Mouse (Mus musculus) bone marrow, adult 2 months (tissue): Measurements from ENCODE around the gene Gstm5. TPM values are rescaled to one million over a fixed set of nuclear protein-coding genes. Genes with fewer than 3 reads are reported as not detected.

Experiments used
- H3K27ac ChIP-seq: fragments of 200-500 bp; 2 replicates; pipeline ENCODE4 v1.5.1; 2012; ENCODE audit warnings: low read depth, mild to moderate bottlenecking, control low read depth, inconsistent platforms, low read length; ENCODE audit not compliant: control insufficient read depth, poor library complexity, insufficient read depth
- H3K4me1 ChIP-seq: fragments of 200-500 bp; 2 replicates; pipeline ENCODE4 v1.6.1; 2011; ENCODE audit warnings: low read length; ENCODE audit not compliant: control insufficient read depth, insufficient read depth
- H3K4me3 ChIP-seq: fragments of 200-500 bp; replicated peaks from 2 replicates; pipeline ENCODE3; 2011; ENCODE audit warnings: mild to moderate bottlenecking, low read depth, low read length, control low read depth; ENCODE audit not compliant: control insufficient read depth
- CTCF ChIP-seq: fragments of 200-500 bp; IDR thresholded peaks from 2 replicates; pipeline ENCODE4 v1.5.1; 2011; ENCODE audit warnings: low read length, control low read depth; ENCODE audit not compliant: control insufficient read depth, insufficient read depth
- POLR2A ChIP-seq: fragments of 200-500 bp; IDR thresholded peaks from 2 replicates; pipeline ENCODE4 v1.6.1; 2011; ENCODE audit warnings: low read depth, mild to moderate bottlenecking, control low read depth, low read length, borderline replicate concordance; ENCODE audit not compliant: control insufficient read depth
- WGBS: fragments of 180-500 bp; shearing (Covaris S2); methylation state at CpG from one replicate; pipeline ENCODE4 v1.1.7; 2018; 5-methylcytosine and 5-hydroxymethylcytosine counted together
- polyA plus RNA-seq: library from polyadenylated mRNA; stranded (reverse); fragments of >200 nt; gene quantifications from 2 replicates; pipeline ENCODE4 v1.2.4, GENCODE M21; 2011; ENCODE audit warnings: low replicate concordance; ENCODE audit not compliant: missing spikeins, insufficient read depth, insufficient read length

The Gstm5 gene
- polyA plus RNA-seq, 1 experiment = 40.9 TPM

DNA sequence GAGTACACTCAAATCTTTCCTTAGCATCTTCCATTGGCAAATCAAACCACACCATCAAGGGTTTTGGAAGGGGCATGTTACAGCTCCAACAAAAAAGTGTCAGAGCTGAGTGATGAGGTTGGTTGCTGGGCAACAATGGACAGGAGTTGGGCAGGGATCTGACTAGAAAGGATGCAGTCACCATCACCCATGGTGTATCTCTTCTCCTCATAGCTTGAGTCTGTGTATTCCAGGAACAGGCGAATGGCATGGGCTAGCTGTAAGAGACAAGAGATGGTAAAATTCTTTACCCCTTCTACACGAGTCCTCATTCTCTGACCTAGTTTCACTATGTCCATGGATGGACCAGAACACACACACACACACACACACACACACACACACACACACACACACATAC lies 35.5 kb downstream of the Gstm5 start:
- Histone ChIP-seq H3K4me3 (peak overlapping the region; percentile 49), H3K4me1 (no peaks in the 10 kb centered on the region; the same call in 1 of the 2 replicates)

DNA sequence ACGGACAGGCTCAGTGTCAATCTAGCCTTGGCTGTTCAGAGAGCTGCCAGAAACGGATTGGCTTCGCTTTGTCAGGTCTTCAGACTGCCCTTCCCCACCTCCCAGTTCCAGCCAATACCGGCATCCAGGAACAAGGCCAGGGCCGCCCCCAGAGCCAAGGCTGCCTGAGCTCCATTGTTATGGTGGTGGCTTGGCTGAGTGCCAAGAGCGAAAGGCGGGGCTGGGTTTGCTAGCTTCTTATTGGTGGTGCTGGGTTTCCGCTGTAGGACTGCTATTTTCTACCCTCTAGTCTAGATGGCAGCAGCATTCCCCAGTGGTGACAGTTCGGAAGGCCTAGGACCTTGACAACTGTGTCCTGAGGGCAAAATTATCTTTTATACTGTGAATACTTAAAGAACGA lies 36.0 kb downstream of the Gstm5 start, which contains the start of gene Gstm7:
Gene Gstm7 (minus strand): TSS at position 148 of the 400 bp plus-strand sequence.
- Histone ChIP-seq H3K4me1 (no peaks in the 10 kb centered on the region; the same call in 1 of the 2 replicates), H3K27ac (no peak within 1 kb of the TSS), H3K4me3 (peak within 1 kb of the TSS; percentile 49)
- WGBS = 15% methylated on average over 10 of the region's 10 CpGs
- TF ChIP-seq POLR2A = no peak
- no peak; the same call in 1 of the 2 replicates for TF ChIP-seq CTCF

More for the DNA sequence above, 35.5 kb downstream of the Gstm5 start:
- no peak overlapping the region for H3K27ac ChIP-seq
- WGBS = 53% methylated on average over 2 of the region's 2 CpGs
- TF ChIP-seq POLR2A (no peak), CTCF (no peak)

DNA sequence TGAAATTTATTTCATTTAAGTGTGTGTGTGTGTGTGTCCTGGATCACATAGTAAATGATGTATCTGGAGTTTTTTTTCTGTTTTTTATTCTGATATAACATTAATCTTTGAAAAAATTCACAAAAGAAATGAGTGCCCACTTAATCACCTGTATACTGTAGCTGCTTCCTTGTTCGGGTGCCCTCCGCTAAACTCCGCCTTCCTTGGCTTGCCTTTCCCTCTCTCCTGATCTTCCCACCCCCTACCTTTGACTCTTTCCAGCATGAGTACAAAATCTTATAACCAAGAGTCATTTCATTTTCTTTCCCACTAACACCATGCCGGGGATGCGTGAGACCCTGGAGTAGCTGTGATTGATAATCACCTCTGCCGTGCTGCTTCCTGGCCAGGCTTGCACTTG lies 36.5 kb downstream of the Gstm5 start:
- no peak overlapping the region for H3K27ac ChIP-seq
- TF ChIP-seq CTCF = no peak
- no peak overlapping the region for H3K4me3 ChIP-seq
- WGBS = 85% methylated on average over 6 of the region's 6 CpGs
- H3K4me1 ChIP-seq = no peaks in the 10 kb centered on the region; the same call in 1 of the 2 replicates

DNA sequence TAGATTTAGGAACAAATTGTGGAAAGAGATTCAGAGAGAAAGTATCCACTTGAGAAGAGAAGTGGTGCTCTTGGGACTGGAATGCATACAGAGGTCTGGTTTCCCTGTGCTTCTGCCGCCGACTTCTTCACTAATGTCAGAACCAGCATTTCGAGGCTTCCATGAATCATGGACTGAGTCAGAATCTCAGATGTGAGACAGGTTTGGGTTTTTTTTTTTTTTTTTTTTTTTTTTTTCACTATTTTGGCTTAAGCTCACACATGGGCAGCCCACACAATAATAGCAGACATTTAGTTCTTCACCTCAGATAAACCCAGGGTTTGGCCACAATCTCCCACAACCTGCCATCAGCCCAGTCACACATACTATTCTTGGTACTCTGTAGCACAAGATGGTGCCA lies 39.6 kb downstream of the Gstm5 start:
- Histone ChIP-seq H3K4me1 (no peaks in the 10 kb centered on the region; the same call in 1 of the 2 replicates), H3K27ac (no peak overlapping the region), H3K4me3 (no peak overlapping the region)
- TF ChIP-seq POLR2A = no peak
- no peak for TF ChIP-seq CTCF
- WGBS = 77% methylated on average over 3 of the region's 3 CpGs

DNA sequence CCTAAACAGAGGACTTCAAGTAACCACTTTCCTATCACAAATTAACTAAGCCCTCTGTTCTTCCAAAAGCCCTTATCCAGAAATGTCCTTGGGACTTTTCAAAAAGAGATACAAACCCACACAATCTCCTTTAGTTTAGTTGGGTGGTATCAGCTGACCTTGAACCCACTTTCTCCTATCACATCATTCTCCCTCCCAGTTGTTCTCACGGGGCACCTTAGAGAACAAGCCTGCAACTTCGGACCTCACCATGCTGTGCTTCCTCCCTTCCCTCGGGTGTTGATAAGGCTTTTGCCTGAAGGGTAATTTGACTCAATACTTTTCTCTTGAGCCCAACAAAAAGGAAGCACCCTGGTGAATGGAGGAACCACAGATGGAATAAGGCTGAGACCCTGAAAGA lies 40.3 kb downstream of the Gstm5 start:
- no peak overlapping the region for H3K4me3 ChIP-seq
- 38% methylated on average over 3 of the region's 3 CpGs for WGBS
- H3K4me1 ChIP-seq = no peaks in the 10 kb centered on the region; the same call in 1 of the 2 replicates
- H3K27ac ChIP-seq = no peak overlapping the region
- TF ChIP-seq CTCF (no peak), POLR2A (no peak)

DNA sequence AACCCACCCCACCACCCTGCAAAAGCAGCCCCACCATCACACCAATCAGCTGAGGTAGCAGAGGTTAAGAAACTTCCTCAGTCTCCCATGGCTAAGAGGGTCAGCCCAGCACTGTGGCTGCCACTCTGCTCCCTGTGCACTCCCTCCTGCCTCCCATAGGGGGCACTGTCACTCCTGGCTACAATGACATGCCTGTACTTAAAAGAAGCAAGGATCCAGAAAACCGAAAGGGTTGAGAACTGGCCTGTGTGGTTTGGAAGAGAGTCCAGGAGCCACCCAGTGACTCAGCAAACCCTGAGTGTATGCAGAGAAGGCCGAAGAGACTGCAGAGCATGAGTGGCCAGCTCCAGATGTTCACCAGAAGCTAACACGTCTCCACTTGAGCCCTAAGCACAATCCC lies 43.8 kb downstream of the Gstm5 start:
- no peak for TF ChIP-seq POLR2A
- TF ChIP-seq CTCF = peak; percentile 87
- 9% methylated on average over 3 of the region's 3 CpGs for WGBS
- Histone ChIP-seq H3K27ac (no peak overlapping the region), H3K4me3 (no peak overlapping the region), H3K4me1 (no peaks in the 10 kb centered on the region; the same call in 1 of the 2 replicates)

DNA sequence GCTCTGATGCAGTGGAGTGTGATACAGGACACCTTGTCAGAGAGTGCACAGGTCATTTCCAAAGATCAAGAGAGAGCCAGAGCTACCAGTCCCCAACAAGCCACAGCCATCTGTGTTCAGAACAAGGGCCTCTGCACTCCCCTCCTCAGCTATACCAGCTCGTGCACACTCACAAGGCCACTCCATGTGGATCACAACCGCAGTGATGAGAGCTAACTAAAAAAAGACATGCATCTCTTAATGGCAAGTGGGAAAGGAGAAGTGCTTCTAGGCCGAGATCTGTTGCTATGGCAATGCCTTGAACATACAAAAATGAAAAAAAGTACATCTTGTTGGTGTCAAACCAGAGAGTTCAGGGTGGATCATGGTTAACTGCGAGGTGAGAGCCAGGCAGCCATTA lies 44.2 kb downstream of the Gstm5 start:
- Histone ChIP-seq H3K4me3 (no peak overlapping the region), H3K4me1 (no peaks in the 10 kb centered on the region; the same call in 1 of the 2 replicates), H3K27ac (no peak overlapping the region)
- TF ChIP-seq CTCF = no peak
- no peak for TF ChIP-seq POLR2A
- WGBS = 14% methylated on average over 4 of the region's 4 CpGs

DNA sequence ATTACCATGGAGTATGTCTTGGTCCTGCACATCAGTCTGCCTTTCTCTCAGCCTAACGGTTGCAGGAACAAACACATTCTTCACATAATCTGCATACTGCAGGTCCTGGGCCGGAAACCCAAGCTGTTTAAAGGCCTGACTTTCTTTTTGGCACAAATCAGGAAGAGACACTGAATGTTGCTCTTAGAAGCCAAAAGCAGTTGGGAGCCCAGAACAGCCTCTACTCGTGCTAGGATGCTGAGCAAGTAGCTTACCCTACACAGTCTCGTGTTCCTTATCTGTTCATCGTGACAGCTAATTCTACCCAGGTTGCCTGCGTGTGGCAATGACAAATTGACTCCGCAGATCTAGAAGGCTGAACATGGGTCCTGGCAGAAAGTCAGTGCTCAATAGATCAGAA lies 44.9 kb downstream of the Gstm5 start:
- Histone ChIP-seq H3K4me3 (no peak overlapping the region), H3K4me1 (no peaks in the 10 kb centered on the region; the same call in 1 of the 2 replicates), H3K27ac (no peak overlapping the region)
- WGBS = 50% methylated on average over 7 of the region's 7 CpGs
- TF ChIP-seq CTCF (no peak), POLR2A (no peak)

DNA sequence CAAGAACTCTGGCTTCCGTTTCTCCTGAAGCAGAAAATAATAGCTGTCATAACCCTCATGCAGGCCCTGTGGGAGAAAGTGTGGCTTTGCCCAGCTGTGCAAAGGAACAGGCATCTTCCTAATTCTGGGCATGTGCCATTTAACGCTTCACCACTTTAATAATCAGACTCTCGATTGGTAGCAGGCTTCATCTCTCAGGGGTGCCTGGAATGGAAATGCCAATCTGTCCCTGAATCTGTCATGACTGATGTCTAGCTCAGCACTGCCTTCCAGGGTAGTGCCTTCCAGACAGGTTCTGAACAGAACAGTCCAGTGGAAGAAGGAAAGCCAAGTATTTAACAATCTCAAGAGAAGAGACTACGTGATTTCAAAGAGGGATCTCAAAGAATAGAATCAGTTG lies 45.6 kb downstream of the Gstm5 start:
- no peak overlapping the region for H3K27ac ChIP-seq
- TF ChIP-seq CTCF (no peak), POLR2A (no peak)
- 77% methylated on average over 4 of the region's 4 CpGs for WGBS
- H3K4me3 ChIP-seq = no peak overlapping the region
- no peaks in the 10 kb centered on the region; the same call in 1 of the 2 replicates for H3K4me1 ChIP-seq

DNA sequence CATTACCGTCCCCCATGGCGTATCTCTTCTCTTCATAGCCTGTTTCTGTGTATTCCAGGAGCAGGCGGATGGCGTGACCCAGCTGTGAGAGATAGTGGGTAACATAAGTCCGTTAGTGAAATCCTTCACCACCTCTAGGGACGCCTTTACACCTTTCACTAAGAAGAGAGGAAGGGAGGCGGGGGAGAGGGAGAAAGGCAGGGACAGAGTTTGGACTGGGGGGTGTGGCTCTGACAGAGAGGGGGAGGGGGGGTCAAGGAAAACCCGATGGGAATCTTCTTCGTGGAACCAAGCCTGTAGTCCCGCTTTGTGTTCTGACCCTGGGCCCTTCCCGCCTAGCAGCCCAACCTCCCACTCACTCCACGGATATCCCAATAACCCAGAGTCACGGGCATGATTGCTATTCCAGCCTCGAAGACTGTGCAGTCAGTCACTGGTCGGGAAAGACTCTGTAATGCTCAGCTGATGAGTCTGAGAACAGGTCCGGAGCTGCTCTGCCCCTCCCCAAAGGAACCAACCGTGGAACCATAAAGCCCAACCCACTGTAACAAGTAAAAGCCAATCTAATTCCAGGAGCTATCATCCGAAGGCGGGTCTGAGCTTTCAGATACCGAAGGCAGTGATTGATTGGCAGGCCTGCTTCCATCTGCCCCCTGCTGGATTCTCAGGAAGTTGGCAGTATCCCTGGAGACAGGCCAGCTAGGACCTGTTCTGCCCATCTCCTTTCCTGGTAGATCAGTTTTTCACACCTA lies 47.8 kb downstream of the Gstm5 start, which contains the start of gene Gstm6:
Gene Gstm6 (minus strand): TSS at position 511 of the 752 bp plus-strand sequence.
- no peak for TF ChIP-seq POLR2A
- no peak for TF ChIP-seq CTCF
- WGBS = 71% methylated on average over 20 of the region's 20 CpGs
- Histone ChIP-seq H3K4me3 (no peak within 1 kb of the TSS), H3K4me1 (no peaks in the 10 kb centered on the region; the same call in 1 of the 2 replicates), H3K27ac (no peak within 1 kb of the TSS)
